Mouse (Mus musculus): ENCODE measurements around the gene Nolc1. TPM values are rescaled to one million over a fixed set of nuclear protein-coding genes. Genes with fewer than 3 reads are reported as not detected.

The Nolc1 gene
- 10 to 100 TPM; 22.4 to 24.7 TPM for total RNA-seq (2021)
- long read RNA-seq, experiment 1, transcript Nolc1-203 (13 exons, 3,523 nt): major isoform, 23 of 37 reads
- long read RNA-seq, experiment 1, partial matches to known transcripts: 4 of 37 reads
- long read RNA-seq, experiment 1, other reads (novel, unspliced or antisense): 7 of 37 reads
- long read RNA-seq, experiment 2, transcript Nolc1-203 (13 exons, 3,523 nt): major isoform, 8 of 21 reads
- long read RNA-seq, experiment 2, partial matches to known transcripts: 1 of 21 reads
- long read RNA-seq, experiment 2, other reads (novel, unspliced or antisense): 8 of 21 reads

DNA sequence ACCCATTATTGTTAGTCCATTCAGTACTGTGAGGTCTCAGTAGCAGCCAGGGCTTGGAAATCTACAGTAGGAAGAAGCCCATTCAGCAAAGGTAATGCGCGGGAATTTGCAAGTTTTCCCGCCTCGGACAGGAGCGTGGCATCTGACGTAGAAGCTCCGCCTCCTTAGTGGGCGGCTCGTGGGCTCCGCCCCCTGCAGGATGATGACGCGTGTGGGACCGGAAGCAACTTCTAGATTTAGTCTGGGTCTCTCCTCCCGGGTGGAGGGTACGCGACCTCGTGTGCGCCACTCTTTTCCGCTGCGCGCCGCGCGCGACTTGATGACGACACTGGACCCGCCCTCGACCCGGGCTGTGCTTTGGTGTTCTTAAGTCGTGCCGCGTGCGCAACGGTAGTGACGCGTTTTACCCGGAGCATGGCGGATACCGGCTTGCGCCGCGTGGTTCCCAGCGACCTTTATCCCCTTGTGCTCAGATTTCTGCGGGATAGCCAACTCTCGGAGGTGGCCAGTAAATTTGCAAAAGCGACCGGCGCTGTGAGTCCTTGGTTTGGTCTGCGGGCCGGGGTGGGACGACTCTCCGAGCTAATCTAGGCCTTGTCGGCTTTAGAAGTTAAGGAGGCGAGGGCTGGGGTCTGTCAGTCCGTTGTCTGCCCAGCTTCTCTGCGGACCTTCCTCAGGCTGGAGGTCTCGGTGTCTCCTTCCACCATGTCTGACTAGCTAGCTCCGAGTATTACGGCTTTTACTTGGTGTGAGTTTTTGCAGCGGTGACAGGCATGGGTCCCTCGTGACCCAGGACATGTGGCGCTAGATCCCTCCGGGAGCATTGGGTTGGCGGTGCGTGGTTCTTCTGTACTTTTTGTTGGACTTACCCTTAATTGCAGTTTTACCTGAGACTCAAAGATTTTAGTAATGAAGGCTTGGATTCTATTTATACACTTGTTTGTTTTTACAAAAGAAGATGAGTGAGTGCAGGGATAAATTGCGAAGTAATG is at the start of gene Nolc1:
Nolc1 (plus strand) TSS at position 248 of the 992 bp plus-strand sequence.
- DNase-seq (ENCODE audit: low spot score): peak; percentile 99

DNA sequence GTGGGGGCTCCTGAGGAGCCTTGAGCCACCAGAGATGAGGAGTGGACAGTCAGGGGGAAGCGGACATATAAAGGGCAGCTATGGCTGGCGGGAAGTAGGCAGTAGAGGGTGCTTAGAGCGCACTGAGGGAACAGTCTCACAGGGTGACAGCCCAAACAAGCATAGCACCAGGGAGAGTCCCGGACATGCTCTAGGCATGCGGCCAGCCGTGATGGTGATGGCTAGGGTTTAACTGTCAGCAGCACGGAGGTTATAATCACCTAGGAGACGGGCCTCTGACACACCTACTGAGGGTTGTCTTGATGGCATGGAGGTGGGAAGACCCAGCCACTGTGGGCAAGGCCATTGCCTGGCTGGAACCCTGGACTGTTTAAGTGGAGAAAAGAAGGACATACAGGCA is 49.1 kb upstream of the Nolc1 start:
- no peak for DNase-seq (ENCODE audit: low spot score)

DNA sequence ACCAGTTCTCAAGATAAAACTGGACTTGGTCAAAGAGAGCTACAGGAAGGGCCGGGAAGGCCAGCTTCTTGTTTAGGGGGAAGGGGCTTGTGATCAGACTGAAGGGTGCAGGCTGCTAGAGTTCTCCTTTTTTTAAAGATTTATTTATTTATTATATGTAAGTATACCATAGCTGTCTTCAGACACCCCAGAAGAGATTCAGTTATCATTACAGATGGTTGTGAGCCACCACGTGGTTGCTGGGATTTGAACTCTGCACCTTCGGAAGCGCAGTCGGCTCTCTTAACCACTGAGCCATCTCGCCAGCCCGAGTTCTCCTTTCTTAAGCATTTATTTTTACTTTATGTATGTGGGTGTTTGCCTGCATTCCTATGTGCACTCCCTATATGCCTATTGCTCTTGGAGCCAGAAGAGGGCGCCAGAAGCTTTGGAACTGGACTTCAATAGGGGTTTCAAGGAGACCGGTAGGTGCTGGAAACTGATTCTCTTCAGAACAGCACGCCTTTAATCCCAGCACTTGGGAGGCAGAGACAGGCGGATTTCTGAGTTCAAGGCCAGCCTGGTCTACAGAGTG is 46.8 kb upstream of the Nolc1 start:
- no peak for DNase-seq (ENCODE audit: low spot score)

DNA sequence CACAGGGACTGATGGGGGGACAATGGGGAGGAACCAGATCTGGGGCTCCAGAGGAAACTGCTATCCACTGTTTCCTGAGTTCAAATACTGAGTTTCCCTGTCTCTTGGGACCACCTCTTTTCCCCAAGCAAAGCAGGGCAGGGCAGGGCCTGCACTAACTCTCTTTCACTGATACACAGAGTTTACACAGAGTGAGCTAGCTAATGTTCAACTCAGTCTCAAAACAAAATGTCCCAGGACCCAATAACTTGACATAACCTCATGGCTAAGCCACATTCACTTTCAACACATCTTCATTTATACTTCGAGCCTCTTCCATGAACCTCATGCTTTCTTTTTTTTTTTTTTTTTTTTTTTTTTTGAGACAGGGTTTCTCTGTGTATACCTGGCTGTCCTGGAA is 46.0 kb upstream of the Nolc1 start:
- no peak for DNase-seq (ENCODE audit: low spot score)

DNA sequence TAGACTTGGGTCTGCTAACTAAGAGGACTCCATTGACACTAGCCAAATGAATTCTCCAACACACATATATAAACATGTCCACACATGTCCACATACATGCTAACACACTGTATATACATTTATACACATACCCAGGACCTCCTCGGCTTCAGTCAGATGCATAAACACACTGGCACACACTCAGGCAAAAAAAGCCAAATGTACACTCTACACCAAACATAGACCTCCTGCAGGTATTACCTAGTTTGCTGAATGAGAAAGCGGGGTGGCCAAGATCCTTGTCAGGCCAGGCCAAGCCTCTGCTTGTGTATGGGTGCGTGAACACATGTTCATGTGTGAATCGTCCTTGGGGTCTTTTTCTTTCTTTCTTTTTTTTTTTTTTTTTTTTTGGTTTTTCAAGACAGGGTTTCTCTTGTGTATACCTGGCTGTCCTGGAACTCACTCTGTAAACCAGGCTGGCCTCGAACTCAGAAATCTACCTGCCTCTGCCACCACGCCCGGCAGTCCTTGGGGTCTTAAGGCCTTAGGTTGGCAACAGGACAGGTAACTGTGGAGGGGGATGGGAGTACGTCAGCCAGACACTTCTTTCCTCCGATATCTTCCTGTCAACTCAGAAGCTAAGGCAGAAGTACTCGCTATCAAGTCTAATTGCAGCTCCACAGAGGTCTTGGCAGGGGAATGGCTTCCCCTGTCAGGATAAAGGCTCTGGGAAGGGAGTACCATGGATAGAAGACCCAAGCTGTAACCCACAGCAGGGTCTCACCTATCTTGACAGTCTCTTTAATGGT is 45.3 kb upstream of the Nolc1 start:
- no peak for DNase-seq (ENCODE audit: low spot score)

DNA sequence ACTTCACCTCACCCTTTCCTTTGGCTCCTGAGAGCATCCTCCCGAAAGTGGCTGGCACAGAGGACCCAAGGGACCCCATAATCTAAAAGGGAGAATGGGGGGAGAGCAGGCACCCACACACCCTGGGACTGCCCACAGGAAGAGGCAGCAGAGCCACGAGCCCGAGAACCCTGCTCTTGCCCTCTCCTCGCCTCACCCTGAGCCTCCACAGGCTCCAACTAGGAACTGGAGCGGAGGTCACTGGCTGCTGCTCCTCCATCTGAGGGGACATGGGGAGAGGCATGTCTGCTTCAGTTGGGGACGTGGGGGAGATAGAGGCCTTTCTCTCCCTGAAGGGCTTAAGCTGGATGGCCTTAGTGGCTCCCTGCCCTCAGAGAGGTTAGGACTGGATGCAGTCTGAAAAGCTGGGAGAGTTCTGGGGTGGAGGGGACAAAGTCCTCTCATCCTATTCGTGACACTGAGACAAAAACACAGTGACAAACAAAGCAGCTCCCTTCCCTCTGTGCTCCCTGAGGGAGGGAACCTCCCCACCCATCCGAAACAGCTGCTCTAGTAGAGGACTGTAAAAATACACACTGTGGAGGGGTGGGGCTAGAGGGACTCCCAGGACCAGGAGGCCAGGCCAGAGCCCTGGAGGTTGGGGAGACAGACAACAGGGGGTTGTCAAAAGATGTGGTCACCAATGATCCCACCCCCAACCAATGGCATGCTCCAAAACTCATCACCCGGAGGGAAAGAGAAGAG is 43.8 kb upstream of the Nolc1 start:
- DNase-seq (ENCODE audit: low spot score): no peak

DNA sequence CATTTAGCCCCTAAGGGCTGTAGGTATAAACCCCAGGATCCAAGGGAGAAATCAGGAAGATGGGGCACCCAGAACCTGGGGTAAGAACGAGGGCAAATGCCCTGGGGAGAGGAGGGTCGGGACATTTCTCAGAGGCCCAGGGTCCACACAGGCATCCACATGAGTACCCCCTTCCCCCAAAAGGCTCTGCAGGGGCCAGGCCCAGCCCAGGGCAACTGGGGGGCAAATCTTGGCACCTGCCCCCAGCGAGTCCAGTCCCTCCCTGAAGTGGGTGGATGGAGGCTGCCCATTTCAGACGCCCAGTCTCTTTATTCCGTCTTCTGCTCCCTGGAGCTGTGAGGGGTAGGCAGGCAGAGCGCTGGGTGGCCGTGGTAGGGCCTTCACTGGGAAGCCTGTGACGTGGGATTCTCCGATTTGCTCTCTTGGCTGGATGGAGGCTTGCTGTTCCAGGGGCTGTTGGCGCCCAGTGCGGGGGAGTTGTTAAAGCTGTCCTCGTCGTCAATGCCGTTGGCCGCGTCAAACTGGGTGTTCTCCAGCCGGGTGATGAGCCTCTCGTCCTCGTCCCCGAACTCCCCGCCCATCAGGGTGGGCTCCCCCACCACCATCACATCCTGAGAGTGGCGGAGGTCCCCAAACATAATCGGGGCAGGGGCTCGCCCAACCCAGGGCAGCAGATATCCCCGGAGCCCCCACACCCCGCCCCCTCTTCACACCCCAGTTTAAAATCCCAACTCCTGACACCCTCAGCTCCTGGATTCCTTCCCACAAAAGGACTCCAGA is 42.7 kb upstream of the Nolc1 start:
- no peak for DNase-seq (ENCODE audit: low spot score)

DNA sequence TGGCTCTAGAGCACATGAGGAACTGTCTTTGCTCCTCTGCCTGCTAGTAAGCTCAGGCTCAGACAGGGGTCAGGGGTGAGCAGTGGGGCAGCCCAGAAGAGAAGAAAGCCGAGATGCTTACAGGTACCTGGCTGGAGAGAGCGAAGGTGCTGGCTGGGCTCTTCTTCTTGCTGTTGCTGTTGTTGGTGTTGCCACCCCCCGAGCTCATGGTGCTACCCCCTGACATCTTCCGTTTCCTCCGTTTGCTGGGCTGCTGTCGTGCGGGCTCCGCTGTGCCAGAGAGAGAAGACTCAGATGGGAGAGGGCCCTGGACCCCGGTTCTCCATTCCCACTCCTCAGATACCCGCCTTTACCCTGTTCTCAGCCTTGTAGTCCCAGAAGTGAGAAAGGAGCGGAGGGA is 41.8 kb upstream of the Nolc1 start:
- DNase-seq (ENCODE audit: low spot score): no peak

DNA sequence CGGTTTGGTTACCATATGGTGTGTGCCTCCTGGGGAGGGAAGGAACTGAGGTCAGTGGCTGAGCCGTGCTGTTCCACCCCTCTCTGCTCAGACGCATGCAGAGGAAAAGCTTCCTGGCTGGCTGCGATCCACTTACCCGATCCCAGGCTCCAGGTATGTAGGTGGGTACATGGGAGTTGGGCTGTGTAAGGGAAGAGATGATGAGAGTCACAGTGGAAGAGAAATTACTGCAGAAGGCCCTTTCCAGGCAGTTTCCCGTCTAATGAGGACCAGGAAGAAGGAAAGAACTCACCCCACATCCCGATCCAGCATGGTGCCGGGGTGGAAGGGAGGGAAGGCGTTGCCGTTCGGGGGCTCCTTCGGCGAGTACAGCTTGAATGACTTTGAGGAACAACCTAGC is 39.7 kb upstream of the Nolc1 start:
- no peak for DNase-seq (ENCODE audit: low spot score)

DNA sequence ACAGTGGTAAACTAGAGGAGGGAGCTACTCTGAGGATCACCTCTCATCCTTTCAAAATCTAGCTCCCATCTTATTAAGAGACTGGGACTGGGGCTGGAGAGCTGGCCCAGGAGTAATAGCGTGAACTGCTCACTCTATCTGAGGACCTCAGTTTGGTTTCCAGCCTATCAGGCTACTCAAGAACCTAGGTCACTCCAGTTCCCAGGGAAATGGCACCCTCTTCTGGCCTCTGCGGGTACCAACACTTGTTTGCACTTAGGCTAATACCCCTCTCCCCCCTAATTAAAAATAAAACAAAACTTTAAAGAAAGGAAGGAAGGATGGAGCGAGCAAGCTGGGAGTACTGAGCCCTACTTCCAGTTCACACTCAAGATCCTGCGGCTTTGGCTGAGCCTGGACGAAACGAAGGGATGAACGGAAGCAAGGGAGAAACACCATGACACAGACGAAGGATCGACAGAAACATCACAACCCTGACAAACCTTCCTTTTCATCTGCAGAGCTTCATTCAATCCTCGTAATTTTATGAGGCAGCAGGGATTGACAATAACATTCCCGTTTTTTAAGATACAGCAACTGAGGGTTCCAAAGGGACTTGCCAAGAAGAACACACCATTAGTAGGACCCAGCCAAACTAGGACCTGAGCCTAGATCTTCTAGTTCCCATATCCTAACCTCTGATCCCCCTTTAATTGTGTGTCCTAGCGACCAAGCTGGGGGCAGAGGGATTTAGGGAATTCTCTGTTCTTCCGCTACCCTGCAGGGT is 39.0 kb upstream of the Nolc1 start:
- DNase-seq (ENCODE audit: low spot score): no peak

DNA sequence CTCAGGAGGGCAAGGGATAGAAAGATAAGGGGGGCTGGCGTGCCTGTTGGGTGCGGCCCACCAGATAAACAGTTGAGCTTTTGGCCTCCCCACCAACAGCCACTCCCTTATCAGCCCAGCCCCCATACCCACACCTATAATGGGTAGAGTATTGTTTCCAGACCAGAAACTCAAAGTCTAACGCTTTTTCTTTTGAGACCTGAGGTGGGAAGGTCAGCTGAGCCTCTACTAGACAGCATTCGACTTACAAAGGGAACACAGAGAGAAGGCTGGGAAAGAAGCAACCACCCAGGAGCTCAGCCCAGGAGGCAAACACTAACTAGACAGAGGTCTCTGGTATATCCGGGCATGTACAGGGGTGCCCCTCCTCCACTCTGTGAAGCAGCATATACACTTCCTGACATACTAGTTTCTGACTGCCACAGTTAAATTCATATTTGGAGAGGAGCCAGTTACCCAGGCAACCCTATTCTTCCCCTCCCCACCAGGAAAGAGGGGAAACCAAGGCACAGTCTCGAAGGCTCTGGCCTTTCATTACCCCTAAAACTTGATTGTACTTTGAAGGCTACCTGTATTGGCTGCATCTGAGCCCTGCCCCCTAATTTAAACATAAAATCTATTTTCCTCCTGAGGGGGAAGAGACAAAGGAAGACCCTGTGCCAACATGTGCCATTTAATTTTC is 38.3 kb upstream of the Nolc1 start:
- no peak for DNase-seq (ENCODE audit: low spot score)

DNA sequence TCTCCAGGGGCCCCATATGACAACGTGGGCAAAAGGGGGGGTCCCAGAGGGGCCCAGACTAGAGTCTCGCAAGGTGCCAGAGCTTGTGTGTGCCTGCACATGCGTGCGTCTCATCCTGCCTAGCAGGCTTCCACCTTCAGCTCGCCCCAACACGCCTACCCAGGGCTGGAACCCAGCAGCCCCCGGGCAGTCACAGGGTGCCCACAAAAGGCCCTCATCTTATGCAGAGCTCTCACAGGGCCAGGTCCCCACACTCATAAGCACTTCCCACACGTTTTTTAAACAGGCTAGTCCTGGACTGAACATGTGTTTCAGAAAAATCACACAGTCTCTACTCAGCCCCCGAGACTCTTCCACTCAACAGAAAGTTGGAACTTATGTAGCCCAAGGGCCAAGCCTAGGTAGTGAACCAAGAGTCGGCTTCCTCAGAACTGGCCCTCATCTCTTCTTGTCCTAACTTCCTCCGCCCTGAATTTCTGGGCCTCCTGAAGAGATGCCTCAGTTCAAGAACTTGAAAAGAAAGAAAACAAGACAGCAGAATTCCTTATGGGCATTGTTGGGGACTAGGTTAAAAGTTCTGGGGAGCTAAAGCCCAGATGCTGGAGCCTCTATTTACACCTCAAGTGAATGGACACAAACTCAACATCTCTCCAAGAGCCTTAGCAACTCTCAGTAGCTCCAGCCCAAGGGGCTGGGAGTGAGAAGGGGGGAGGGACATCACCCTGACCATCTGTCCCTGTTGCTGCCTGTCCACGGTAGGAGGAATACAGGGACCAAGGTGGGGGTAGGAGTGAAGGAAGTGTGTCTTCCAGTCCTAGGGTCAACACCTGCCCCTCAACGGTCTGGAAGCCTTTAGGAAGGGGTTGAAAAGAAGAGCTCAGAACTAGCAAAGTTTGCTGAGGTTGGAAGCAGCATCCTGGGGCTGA is 37.5 kb upstream of the Nolc1 start:
- DNase-seq (ENCODE audit: low spot score): no peak

DNA sequence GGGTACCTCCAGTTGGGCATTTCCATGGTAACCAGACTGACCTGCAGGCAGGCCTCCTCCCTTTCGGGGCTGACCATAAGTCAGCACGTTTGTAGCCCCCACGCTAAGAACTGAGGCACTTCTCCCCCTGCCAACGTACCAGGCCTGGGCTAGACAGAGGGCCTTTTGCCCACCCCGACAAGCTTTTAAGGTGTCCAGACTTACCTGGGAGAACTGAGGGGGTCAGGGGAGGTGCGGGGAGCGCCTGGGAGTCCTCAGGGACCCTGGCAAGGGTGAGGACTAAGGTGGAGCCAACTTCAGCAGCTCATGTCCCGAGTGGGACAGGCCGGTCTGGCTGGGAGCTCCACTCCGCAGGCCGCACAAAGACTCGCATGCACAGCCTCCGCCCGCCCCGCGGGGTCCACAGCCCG is 36.8 kb upstream of the Nolc1 start:
- DNase-seq (ENCODE audit: low spot score): no peak

DNA sequence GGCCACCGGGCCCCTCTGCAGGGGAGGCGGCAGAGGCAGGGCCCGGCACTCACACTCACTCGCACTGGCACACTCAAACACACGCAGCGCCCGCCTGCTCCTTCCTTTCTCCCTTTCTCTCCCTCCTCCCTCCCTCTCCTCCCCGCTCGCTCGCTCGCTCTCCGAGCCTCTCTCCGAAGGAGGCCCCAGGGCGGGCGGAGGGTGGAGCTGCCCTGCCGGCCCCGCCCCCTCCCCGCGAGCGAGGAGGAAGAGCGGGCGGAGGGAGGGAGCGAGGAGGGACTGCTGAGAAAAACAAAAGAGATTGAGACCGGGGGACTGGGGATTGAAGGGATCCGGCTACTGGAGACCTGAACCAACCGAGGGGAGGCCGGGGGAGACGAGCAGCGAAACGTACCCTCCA is 36.2 kb upstream of the Nolc1 start:
- peak; percentile 77 for DNase-seq (ENCODE audit: low spot score)

DNA sequence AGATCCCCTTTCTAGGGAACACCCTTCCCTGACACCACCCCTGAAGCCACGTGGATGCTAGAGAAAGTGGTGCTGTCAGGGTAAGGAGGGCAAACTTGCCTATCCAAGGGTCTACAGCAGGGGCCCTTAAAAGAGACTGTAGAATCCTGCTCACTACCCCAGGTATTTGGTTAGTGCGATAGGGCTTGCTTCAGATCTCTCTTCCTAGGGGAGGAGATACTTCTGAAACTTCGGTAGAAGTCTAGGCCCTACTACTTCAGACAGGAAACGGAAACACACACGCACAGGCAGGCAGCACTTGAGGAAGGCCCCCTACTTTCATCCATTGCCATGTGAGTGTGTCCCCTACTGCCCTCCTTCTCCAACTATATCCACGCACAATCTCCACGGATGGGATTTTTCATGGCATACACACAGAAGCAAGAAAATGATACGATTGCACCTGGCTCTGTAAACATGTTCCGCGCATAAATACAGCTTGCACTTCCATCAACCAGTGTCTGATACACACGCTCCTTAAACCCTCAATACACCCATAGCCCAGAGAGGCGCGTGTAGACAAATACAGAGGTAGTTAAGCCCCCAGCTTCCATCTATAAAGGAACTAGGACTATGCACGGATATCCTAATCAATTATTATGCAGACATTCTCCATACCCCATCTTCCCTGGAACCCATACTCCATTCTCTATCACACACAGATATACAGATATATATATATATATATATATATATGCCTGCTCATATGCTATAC is 35.3 kb upstream of the Nolc1 start:
- no peak for DNase-seq (ENCODE audit: low spot score)

DNA sequence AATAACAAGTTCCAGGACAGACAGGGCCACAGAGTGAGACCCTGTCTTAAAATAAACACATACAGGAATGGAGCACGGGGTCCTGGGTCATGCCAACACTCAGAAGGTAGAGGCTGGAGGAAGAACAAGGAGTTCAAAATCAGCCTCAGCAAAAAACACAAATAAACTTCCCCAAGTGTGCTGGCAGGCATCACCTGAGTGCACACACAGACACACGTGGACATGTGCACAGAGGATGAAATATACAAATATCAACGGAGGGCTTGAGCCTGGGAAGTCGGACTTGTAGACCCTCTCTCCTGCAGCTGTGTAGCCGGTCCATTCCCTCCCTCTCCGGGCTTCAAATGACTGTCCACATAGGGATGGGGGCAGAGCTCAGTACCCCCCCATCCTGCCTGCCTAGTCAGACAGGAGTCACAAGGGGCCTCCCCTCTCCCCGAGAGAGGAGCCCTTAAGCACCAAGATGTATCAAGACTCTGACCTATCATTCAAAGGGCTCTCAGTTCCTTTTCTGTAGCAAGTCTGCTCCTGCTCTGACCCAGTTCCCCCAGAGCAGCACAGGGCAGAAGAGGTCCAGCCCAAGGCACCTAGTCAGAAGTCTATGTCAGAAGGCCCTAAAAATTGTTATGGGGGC is 34.2 kb upstream of the Nolc1 start:
- DNase-seq (ENCODE audit: low spot score): no peak

Data from gastrocnemius, adult 18-20 months (tissue).